Mouse (Mus musculus) CH12.LX (cell line): Measurements from ENCODE around the gene Traf4. TPM values are rescaled to one million over a fixed set of nuclear protein-coding genes. Genes with fewer than 3 reads are reported as not detected.

Source experiments
- DNase-seq: peaks from one replicate; pipeline ENCODE4 v3.0.0-alpha.2; 2013; ENCODE audit errors: extremely low read depth
- H3K27ac ChIP-seq: 2 replicates; pipeline ENCODE4 v1.5.1; 2012; ENCODE audit warnings: low read depth, mild to moderate bottlenecking, control low read depth, moderate library complexity; ENCODE audit not compliant: insufficient read depth
- H3K27me3 ChIP-seq: replicated peaks from 2 replicates; pipeline ENCODE3; 2012; ENCODE audit warnings: inconsistent platforms
- H3K36me3 ChIP-seq, 2 experiments: replicated peaks in 1 of 2; 2 replicates each; pipeline versions ENCODE3 to v1.6.1; 2012; ENCODE audit warnings: inconsistent platforms in 1 of 2, low read length in 1 of 2, mild to moderate bottlenecking in 1 of 2, mixed read lengths in 1 of 2, moderate library complexity in 1 of 2; ENCODE audit not compliant: control insufficient read depth in 1 of 2, insufficient read depth in 1 of 2
- H3K4me1 ChIP-seq, 2 experiments: 2 replicates each; pipeline ENCODE4 v1.6.1; 2012; ENCODE audit warnings: inconsistent platforms in 1 of 2, moderate library complexity in 1 of 2; ENCODE audit not compliant: insufficient read depth in 2 of 2, control insufficient read depth in 1 of 2
- H3K4me2 ChIP-seq: 2 replicates; pipeline ENCODE4 v1.6.1; 2012; ENCODE audit warnings: low read depth, mild to moderate bottlenecking, control low read depth; ENCODE audit not compliant: poor library complexity, insufficient read depth, severe bottlenecking
- H3K4me3 ChIP-seq, 3 experiments: fragments of 150-350 bp in 1 of 3; sonication (generic) in 1 of 3; replicated peaks in 1 of 3; 2 replicates each; pipeline versions ENCODE3 to v1.5.1; 2011 to 2012; ENCODE audit warnings: low read depth in 2 of 3, low read length in 2 of 3, mild to moderate bottlenecking in 2 of 3, moderate library complexity in 2 of 3, control low read depth in 1 of 3, improper control_type of control experiment in 1 of 3, inconsistent platforms in 1 of 3, mixed read lengths in 1 of 3; ENCODE audit not compliant: poor library complexity in 1 of 3
- H3K79me2 ChIP-seq: replicated peaks from 2 replicates; pipeline ENCODE4 v1.6.1; 2012; ENCODE audit warnings: mild to moderate bottlenecking, moderate library complexity; ENCODE audit not compliant: control insufficient read depth, poor library complexity, insufficient read depth, severe bottlenecking; ENCODE audit errors: extremely low read depth
- H3K9ac ChIP-seq: 2 replicates; pipeline ENCODE4 v1.6.1; 2012; ENCODE audit warnings: low read depth, mild to moderate bottlenecking, control low read depth, moderate library complexity; ENCODE audit not compliant: insufficient read depth
- H3K9me3 ChIP-seq: replicated peaks from 2 replicates; pipeline ENCODE3; 2012; ENCODE audit warnings: low read length, inconsistent platforms, mixed read lengths
- BHLHE40 ChIP-seq: IDR thresholded peaks from 2 replicates; pipeline ENCODE4 v1.6.1; 2011; ENCODE audit warnings: mild to moderate bottlenecking, low read depth, low read length, improper control_type of control experiment
- CHD1 ChIP-seq: IDR thresholded peaks from 2 replicates; pipeline ENCODE4 v1.6.1; 2012; ENCODE audit warnings: low read depth, low read length, improper control_type of control experiment, inconsistent platforms
- CHD2 ChIP-seq: IDR thresholded peaks from 2 replicates; pipeline ENCODE4 v1.6.1; 2011; ENCODE audit warnings: low read length, improper control_type of control experiment
- CTCF ChIP-seq, 2 experiments: IDR thresholded peaks in 1 of 2; conservative IDR thresholded peaks in 1 of 2; 2 replicates each; pipeline ENCODE4 v1.5.1; 2011 to 2012; ENCODE audit warnings: low read depth in 2 of 2, low read length in 2 of 2, improper control_type of control experiment in 1 of 2, inconsistent platforms in 1 of 2, mild to moderate bottlenecking in 1 of 2, moderate library complexity in 1 of 2
- E2F4 ChIP-seq: IDR thresholded peaks from 2 replicates; pipeline ENCODE4 v1.6.1; 2011; ENCODE audit warnings: low read depth, low read length, improper control_type of control experiment; ENCODE audit not compliant: insufficient replicate concordance
- ELF1 ChIP-seq: IDR thresholded peaks from 2 replicates; pipeline ENCODE4 v1.6.1; 2014; ENCODE audit warnings: low read depth, mild to moderate bottlenecking, inconsistent platforms, low read length, improper control_type of control experiment
- EP300 ChIP-seq: IDR thresholded peaks from 2 replicates; pipeline ENCODE4 v1.6.1; 2011; ENCODE audit warnings: low read length, improper control_type of control experiment
- ETS1 ChIP-seq: conservative IDR thresholded peaks from 2 replicates; pipeline ENCODE4 v1.6.1; 2012; ENCODE audit warnings: low read depth, mild to moderate bottlenecking, inconsistent platforms, low read length, improper control_type of control experiment, moderate library complexity
- GABPA ChIP-seq: IDR thresholded peaks from 2 replicates; pipeline ENCODE4 v1.6.1; 2012; ENCODE audit warnings: low read depth, low read length, improper control_type of control experiment, inconsistent platforms; ENCODE audit not compliant: insufficient replicate concordance
- HCFC1 ChIP-seq: IDR thresholded peaks from 2 replicates; pipeline ENCODE4 v1.6.1; 2012; ENCODE audit warnings: low read depth, mild to moderate bottlenecking, inconsistent platforms, low read length, improper control_type of control experiment
- IRF4 ChIP-seq: IDR thresholded peaks from 2 replicates; pipeline ENCODE4 v1.6.1; 2014; ENCODE audit warnings: low read depth, mild to moderate bottlenecking, inconsistent platforms, low read length, improper control_type of control experiment
- JUN ChIP-seq: IDR thresholded peaks from 2 replicates; pipeline ENCODE4 v1.6.1; 2011; ENCODE audit warnings: low read depth, mild to moderate bottlenecking, low read length, improper control_type of control experiment, moderate library complexity; ENCODE audit not compliant: insufficient read depth
- JUND ChIP-seq: conservative IDR thresholded peaks from 2 replicates; pipeline ENCODE4 v1.6.1; 2011; ENCODE audit warnings: low read depth, low read length, improper control_type of control experiment
- KAT2A ChIP-seq: IDR thresholded peaks from 2 replicates; pipeline ENCODE4 v1.6.1; 2012; ENCODE audit warnings: low read length, improper control_type of control experiment, inconsistent platforms; ENCODE audit not compliant: insufficient replicate concordance
- MAFK ChIP-seq: IDR thresholded peaks from 2 replicates; pipeline ENCODE4 v1.6.1; 2011; ENCODE audit warnings: low read length, improper control_type of control experiment; ENCODE audit not compliant: insufficient replicate concordance
- MAX ChIP-seq: IDR thresholded peaks from 2 replicates; pipeline ENCODE4 v1.6.1; 2011; ENCODE audit warnings: low read length, improper control_type of control experiment
- MAZ ChIP-seq: IDR thresholded peaks from 2 replicates; pipeline ENCODE4 v1.6.1; 2012; ENCODE audit warnings: low read depth, mild to moderate bottlenecking, inconsistent platforms, low read length, improper control_type of control experiment, moderate library complexity
- MEF2A ChIP-seq: IDR thresholded peaks from 2 replicates; pipeline ENCODE4 v1.6.1; 2014; ENCODE audit warnings: low read depth, mild to moderate bottlenecking, inconsistent platforms, low read length, improper control_type of control experiment, borderline replicate concordance
- MXI1 ChIP-seq: IDR thresholded peaks from 2 replicates; pipeline ENCODE4 v1.6.1; 2011; ENCODE audit warnings: mild to moderate bottlenecking, low read depth, low read length, improper control_type of control experiment
- MYC ChIP-seq: IDR thresholded peaks from 2 replicates; pipeline ENCODE4 v1.6.1; 2011; ENCODE audit warnings: low read depth, mild to moderate bottlenecking, improper control_type of control experiment, low read length
- NELFE ChIP-seq: IDR thresholded peaks from 2 replicates; pipeline ENCODE4 v1.6.1; 2011; ENCODE audit warnings: low read depth, low read length, improper control_type of control experiment
- NRF1 ChIP-seq: IDR thresholded peaks from 2 replicates; pipeline ENCODE4 v1.6.1; 2014; ENCODE audit warnings: low read depth, mild to moderate bottlenecking, inconsistent platforms, low read length, improper control_type of control experiment, moderate library complexity
- PAX5 ChIP-seq: IDR thresholded peaks from 2 replicates; pipeline ENCODE4 v1.6.1; 2012; ENCODE audit warnings: low read length, inconsistent platforms, mixed read lengths
- POLR2A ChIP-seq: IDR thresholded peaks from 2 replicates; pipeline ENCODE4 v1.6.1; 2011; ENCODE audit warnings: low read depth, mild to moderate bottlenecking, improper control_type of control experiment, low read length
- POLR2AphosphoS2 ChIP-seq: IDR thresholded peaks from 2 replicates; pipeline ENCODE4 v1.6.1; 2011; ENCODE audit warnings: low read depth, low read length, improper control_type of control experiment
- RAD21 ChIP-seq: IDR thresholded peaks from 2 replicates; pipeline ENCODE4 v1.6.1; 2011; ENCODE audit warnings: low read depth, mild to moderate bottlenecking, low read length, improper control_type of control experiment, moderate library complexity
- RCOR1 ChIP-seq: conservative IDR thresholded peaks from 2 replicates; pipeline ENCODE4 v1.6.1; 2012; ENCODE audit warnings: low read depth, mild to moderate bottlenecking, inconsistent platforms, low read length, improper control_type of control experiment
- SIN3A ChIP-seq: IDR thresholded peaks from 2 replicates; pipeline ENCODE4 v1.6.1; 2012; ENCODE audit warnings: low read length, improper control_type of control experiment, inconsistent platforms
- SMC3 ChIP-seq: IDR thresholded peaks from 2 replicates; pipeline ENCODE4 v1.6.1; 2011; ENCODE audit warnings: low read depth, low read length, improper control_type of control experiment
- TBP ChIP-seq: conservative IDR thresholded peaks from 2 replicates; pipeline ENCODE4 v1.6.1; 2011; ENCODE audit warnings: low read depth, low read length, improper control_type of control experiment
- TCF12 ChIP-seq: IDR thresholded peaks from 2 replicates; pipeline ENCODE4 v1.6.1; 2014; ENCODE audit warnings: low read depth, mild to moderate bottlenecking, inconsistent platforms, low read length, improper control_type of control experiment
- UBTF ChIP-seq: IDR thresholded peaks from 2 replicates; pipeline ENCODE4 v1.6.1; 2012; ENCODE audit warnings: low read depth, mild to moderate bottlenecking, inconsistent platforms, low read length, improper control_type of control experiment, moderate library complexity
- USF1 ChIP-seq: IDR thresholded peaks from 2 replicates; pipeline ENCODE4 v1.6.1; 2014; ENCODE audit warnings: low read depth, mild to moderate bottlenecking, inconsistent platforms, low read length, improper control_type of control experiment
- USF2 ChIP-seq: conservative IDR thresholded peaks from 2 replicates; pipeline ENCODE4 v1.6.1; 2011; ENCODE audit warnings: low read depth, low read length, improper control_type of control experiment
- ZC3H11A ChIP-seq: IDR thresholded peaks from 2 replicates; pipeline ENCODE4 v1.6.1; 2012; ENCODE audit warnings: low read depth, mild to moderate bottlenecking, inconsistent platforms, low read length, improper control_type of control experiment
- ZKSCAN1 ChIP-seq: IDR thresholded peaks from 2 replicates; pipeline ENCODE4 v1.6.1; 2012; ENCODE audit warnings: low read depth, inconsistent platforms, low read length, improper control_type of control experiment, borderline replicate concordance
- ZMIZ1 ChIP-seq: IDR thresholded peaks from 2 replicates; pipeline ENCODE4 v1.6.1; 2012; ENCODE audit warnings: low read depth, mild to moderate bottlenecking, inconsistent platforms, low read length, improper control_type of control experiment
- ZNF384 ChIP-seq: IDR thresholded peaks from 2 replicates; pipeline ENCODE4 v1.6.1; 2012; ENCODE audit warnings: low read depth, low read length, improper control_type of control experiment, inconsistent platforms
- dilution Hi-C: fragments of 300-500 bp; cut with MboI; formaldehyde crosslinking; loops from 2 replicates; pipeline ENCODE4 v1.14.3; 2020; ENCODE audit warnings: low sequenced_read_pairs; ENCODE audit not compliant: extremely low pct_unique_long_range_greater_than_20kb, extremely low pct_ligation_motif_present
- in situ Hi-C: fragments of 300-500 bp; cut with MboI; formaldehyde crosslinking; loops from 3 replicates; pipeline ENCODE4 v1.14.3; 2019; ENCODE audit warnings: low sequenced_read_pairs, low pct_ligation_motif_present, low pct_unique_long_range_greater_than_20kb, mixed read lengths
- polyA plus RNA-seq: library from polyadenylated mRNA; unstranded; fragments of >175 nt; gene quantifications from 2 replicates; pipeline ENCODE4 v1.2.1, GENCODE M21; 2012; ENCODE audit warnings: low read depth; ENCODE audit not compliant: insufficient read length
- total RNA-seq, 2 experiments: library from RNA; depleted of rRNA; stranded (reverse); fragments of 300-350 nt in 1 of 2; fragments of >200 nt in 1 of 2; gene quantifications; 2 replicates each; pipeline ENCODE4 v1.2.3; 2012 to 2014

The Traf4 gene
- total and polyA plus RNA-seq, 3 experiments: 20.8 to 68.7 (median 55.9) TPM

DNA sequence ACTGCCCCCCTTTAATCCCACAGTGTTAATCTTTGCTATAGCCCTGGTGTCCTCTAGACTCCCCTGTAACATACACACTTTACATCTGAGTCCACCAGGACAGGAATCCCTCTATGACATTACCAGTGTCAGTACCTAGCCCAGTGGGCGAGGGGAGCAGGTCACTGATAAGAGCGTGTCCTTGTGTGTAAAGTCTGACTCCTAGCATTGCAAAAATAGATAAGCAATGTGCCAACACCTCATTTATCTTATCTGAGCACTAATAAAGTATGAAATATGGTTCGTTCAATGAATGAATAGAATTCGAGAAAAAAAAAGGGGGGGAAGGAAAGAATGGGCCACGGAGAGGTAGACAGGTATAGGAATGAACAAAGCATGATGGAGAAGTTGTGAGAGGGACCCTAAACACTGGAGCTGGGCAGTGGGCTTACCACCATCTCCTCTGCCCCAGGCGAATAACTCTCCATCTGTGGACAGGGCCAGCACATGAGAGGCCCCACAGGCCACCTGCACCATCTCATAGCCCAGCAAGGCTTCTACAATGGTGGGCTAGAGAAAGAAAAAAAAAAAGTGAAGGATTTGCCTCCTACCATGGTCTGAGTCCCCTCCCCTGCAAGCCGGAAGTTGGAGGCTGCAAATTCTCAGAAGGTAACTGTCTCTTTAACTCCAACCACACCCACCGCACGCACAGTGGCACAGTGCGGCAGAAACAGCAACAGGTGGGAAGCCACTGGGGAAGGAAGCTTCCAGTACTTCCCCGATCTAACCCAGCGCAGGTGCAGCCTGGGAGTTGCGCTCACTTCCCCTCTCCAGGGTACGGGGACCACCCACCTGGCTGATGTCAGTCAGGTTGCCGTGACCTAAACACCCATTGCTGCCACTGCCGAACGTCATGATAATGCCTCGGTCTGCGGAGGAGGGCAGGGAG lies 3.4 kb upstream of the Traf4 start:
- Histone ChIP-seq H3K36me3 (peaks cover 0 to 37% of the 10 kb centered on the region in 2 experiments), H3K9ac (peak overlapping the region; percentile 7; the same call in 1 of the 2 replicates), H3K4me3 (peak overlapping the region; percentile 3 to 48 (median 12)), H3K27ac (peak overlapping the region; percentile 21), H3K27me3 (no peaks in the 10 kb centered on the region), H3K79me2 (peaks cover 13% of the 10 kb centered on the region), H3K9me3 (peaks cover 2% of the 10 kb centered on the region), H3K4me2 (peak overlapping the region; percentile 14), H3K4me1 (peaks cover 11 to 55% of the 10 kb centered on the region in 2 experiments)
- peak; percentile 77 for DNase-seq
- dilution Hi-C loops: no loop called here
- in situ Hi-C loops: no loop called here
- TF ChIP-seq IRF4 (peak; percentile 74), MEF2A (peak; percentile 64), TBP (no peak), RCOR1 (peak; percentile 78), MAZ (peak; percentile 46; the same call in 1 of the 2 replicates), GABPA (no peak), PAX5 (no peak), MAFK (no peak), POLR2AphosphoS2 (no peak), TCF12 (peak; percentile 89), ZMIZ1 (no peak), KAT2A (0 out of 2 replicates have a peak, but pooled peaks have one; percentile 38), ZNF384 (peak; percentile 53), POLR2A (peak; percentile 41; the same call in 1 of the 2 replicates), USF2 (no peak), UBTF (no peak), ZKSCAN1 (no peak), BHLHE40 (peak; percentile 92), MXI1 (peak; percentile 58), EP300 (peak; percentile 63), E2F4 (no peak), ZC3H11A (no peak), RAD21 (no peak; the same call in 1 of the 2 replicates), SMC3 (no peak; the same call in 1 of the 2 replicates), ETS1 (peak; percentile 72), MAX (peak; percentile 79), JUN (no peak), CTCF (conservative IDR thresholded peaks at IDR 0.05 in 1 of 2, IDR thresholded peaks at IDR 0.05 in 1 of 2; ENCODE audit: low read depth in 2 of 2, low read length in 2 of 2) (no peak), JUND (no peak), ELF1 (peak; percentile 91), SIN3A (peak; percentile 90), MYC (peak; percentile 16; the same call in 1 of the 2 replicates), USF1 (no peak), CHD1 (no peak), NRF1 (peak; percentile 60; the same call in 1 of the 2 replicates), CHD2 (no peak; the same call in 1 of the 2 replicates), HCFC1 (peak; percentile 62), NELFE (0 out of 2 replicates have a peak, but pooled peaks have one; percentile 42)
